Mouse (Mus musculus): ENCODE measurements at regions not wholly inside any gene's neighbourhood (a gene's known extent, or its start where the extent isn't known, plus 50 kb on each side); places are given as distances from the start of the nearest gene placed in this dataset.

- in situ Hi-C loops (cut with MboI, MseI): no loop called here
Measured at GRCm38 (mm10) chr13:99058131-99058970, 74.0 kb upstream of the 1700024P04Rik start.

- in situ Hi-C loops (cut with MboI, MseI): no loop called here
Measured at GRCm38 (mm10) chr13:99057696-99058095, 73.3 kb upstream of the 1700024P04Rik start.

- in situ Hi-C loops (cut with MboI, MseI): no loop called here
Measured at GRCm38 (mm10) chr13:99057293-99057588, 72.9 kb upstream of the 1700024P04Rik start.

- in situ Hi-C loops (cut with MboI, MseI): no loop called here
Measured at GRCm38 (mm10) chr13:99056432-99057292, 72.3 kb upstream of the 1700024P04Rik start.

GRCm38 (mm10) chr13:99055609-99056321 lies 71.4 kb upstream of the 1700024P04Rik start:
- in situ Hi-C loops (cut with MboI, MseI): no loop called here

- in situ Hi-C loops (cut with MboI, MseI): no loop called here
Measured at GRCm38 (mm10) chr13:99052076-99052475, 67.7 kb upstream of the 1700024P04Rik start.

- in situ Hi-C loops (cut with MboI, MseI): no loop called here
Measured at GRCm38 (mm10) chr13:99049699-99050098, 65.3 kb upstream of the 1700024P04Rik start.

- in situ Hi-C loops (cut with MboI, MseI): no loop called here
Measured at GRCm38 (mm10) chr13:99048651-99049100, 64.3 kb upstream of the 1700024P04Rik start.

GRCm38 (mm10) chr13:99047219-99047618 lies 62.9 kb upstream of the 1700024P04Rik start:
- in situ Hi-C loops (cut with MboI, MseI): no loop called here

- in situ Hi-C loops (cut with MboI, MseI): no loop called here
Measured at GRCm38 (mm10) chr13:99046737-99047136, 62.4 kb upstream of the 1700024P04Rik start.

GRCm38 (mm10) chr13:99042086-99042485 lies 57.7 kb upstream of the 1700024P04Rik start:
- in situ Hi-C loops (cut with MboI, MseI): no loop called here

GRCm38 (mm10) chr13:99041256-99041655 lies 56.9 kb upstream of the 1700024P04Rik start:
- in situ Hi-C loops (cut with MboI, MseI): no loop called here

GRCm38 (mm10) chr13:99040846-99041245 lies 56.5 kb upstream of the 1700024P04Rik start:
- in situ Hi-C loops (cut with MboI, MseI): no loop called here

- in situ Hi-C loops (cut with MboI, MseI): no loop called here
Measured at GRCm38 (mm10) chr13:99040171-99040570, 55.8 kb upstream of the 1700024P04Rik start.

- in situ Hi-C loops (cut with MboI, MseI): no loop called here
Measured at GRCm38 (mm10) chr13:99039063-99039385, 54.7 kb upstream of the 1700024P04Rik start.

- in situ Hi-C loops (cut with MboI, MseI): no loop called here
Measured at GRCm38 (mm10) chr13:99038198-99039062, 54.1 kb upstream of the 1700024P04Rik start.

- in situ Hi-C loops (cut with MboI, MseI): no loop called here
Measured at GRCm38 (mm10) chr13:99037131-99037530, 52.8 kb upstream of the 1700024P04Rik start.

Measured in regulatory T cell (primary cell).